Mouse (Mus musculus) hindbrain, embryonic 14.5 days (tissue): ENCODE measurements around the gene Notch2. TPM values are rescaled to one million over a fixed set of nuclear protein-coding genes. Genes with fewer than 3 reads are reported as not detected.
A peak's percentile ranks its signal among the peaks of the same experiment; 100 is the strongest.

ENCODE experiments used
- ATAC-seq: fragments of 200-750 bp; cut with Nextera tagmentation; 2 replicates; pipeline ENCODE4 v1.8.0; 2017; ENCODE audit warnings: moderate number of reproducible peaks, mild to moderate bottlenecking, moderate TSS enrichment, moderate library complexity; ENCODE audit not compliant: low FRiP score
- DNase-seq: peaks from one replicate; pipeline ENCODE4 v3.0.0-alpha.2; 2015; ENCODE audit warnings: low spot score
- H3K27ac ChIP-seq: fragments of 300-500 bp; sonication (generic); 2 replicates; pipeline ENCODE4 v1.5.1; 2014; ENCODE audit warnings: mild to moderate bottlenecking, moderate library complexity
- H3K27me3 ChIP-seq: fragments of 300-500 bp; sonication (generic); 2 replicates; pipeline ENCODE4 v1.6.1; 2014; ENCODE audit warnings: mild to moderate bottlenecking, low read length, mixed read lengths; ENCODE audit not compliant: control insufficient read depth, insufficient read depth
- H3K36me3 ChIP-seq: fragments of 300-500 bp; sonication (generic); replicated peaks from 2 replicates; pipeline ENCODE4 v1.6.1; 2014; ENCODE audit not compliant: control insufficient read depth, insufficient read depth
- H3K4me1 ChIP-seq: fragments of 300-500 bp; sonication (generic); replicated peaks from 2 replicates; pipeline ENCODE4 v1.6.1; 2014; ENCODE audit warnings: antibody characterized with exemption, low read length, mixed read lengths; ENCODE audit not compliant: control insufficient read depth, insufficient read depth
- H3K4me2 ChIP-seq: fragments of 300-500 bp; sonication (generic); replicated peaks from 2 replicates; pipeline ENCODE4 v1.6.1; 2014; ENCODE audit warnings: mild to moderate bottlenecking, moderate library complexity
- H3K4me3 ChIP-seq: fragments of 300-500 bp; sonication (generic); replicated peaks from 2 replicates; pipeline ENCODE4 v1.5.1; 2014; ENCODE audit warnings: mild to moderate bottlenecking, low read length
- H3K9ac ChIP-seq: fragments of 300-500 bp; sonication (generic); 2 replicates; pipeline ENCODE4 v1.6.1; 2014
- H3K9me3 ChIP-seq: fragments of 300-500 bp; sonication (generic); 2 replicates; pipeline ENCODE4 v1.6.1; 2016; ENCODE audit warnings: low read length; ENCODE audit not compliant: control insufficient read depth
- WGBS: fragments of 180-500 bp; shearing (Covaris S2); extraction: QIAGEN DNeasy Blood & Tissue Kit; methylation state at CpG from one replicate; pipeline ENCODE4 v1.1.7; 2014; 5-methylcytosine and 5-hydroxymethylcytosine counted together
- polyA plus RNA-seq: library from polyadenylated mRNA; unstranded; fragments of >200 nt; fragmentation: Nextera tagmentation; extraction: Ambion mirVana; gene quantifications from 2 replicates; pipeline ENCODE4 v1.2.1, GENCODE M21; 2014

Gene Notch2
- polyA plus RNA-seq, 1 experiment from 2014 or later, result 15.2 TPM

DNA sequence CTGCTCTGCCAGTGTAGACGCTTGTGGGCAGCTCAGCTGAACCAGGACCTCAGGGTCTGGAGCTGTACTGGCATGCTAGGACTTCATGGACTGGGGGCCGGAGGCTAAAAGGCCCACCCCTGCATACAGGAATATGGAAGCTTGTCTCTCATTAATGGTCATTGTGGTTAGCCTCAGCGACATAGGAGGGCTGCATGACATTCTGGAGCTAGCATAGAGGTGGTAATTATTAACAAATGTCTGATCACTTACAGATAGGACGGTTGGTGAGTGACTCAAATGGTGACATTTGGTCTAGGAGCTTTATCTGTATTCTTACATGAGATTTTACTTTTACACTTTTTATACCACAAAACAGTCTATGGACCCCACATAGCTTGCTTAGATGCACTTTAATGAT lies 92.8 kb downstream of the Notch2 start:
- Histone ChIP-seq H3K27ac (peak overlapping the region; percentile 62), H3K36me3 (peaks cover 18% of the 10 kb centered on the region), H3K27me3 (no peaks in the 10 kb centered on the region), H3K9ac (peak overlapping the region; percentile 16; the same call in 1 of the 2 replicates), H3K9me3 (no peaks in the 10 kb centered on the region; the same call in 1 of the 2 replicates), H3K4me2 (no peak overlapping the region), H3K4me1 (peaks cover 22% of the 10 kb centered on the region), H3K4me3 (no peak overlapping the region)
- DNase-seq (no peak), ATAC-seq (no peak)
- WGBS, result 66% methylated on average over 4 of the region's 4 CpGs

DNA sequence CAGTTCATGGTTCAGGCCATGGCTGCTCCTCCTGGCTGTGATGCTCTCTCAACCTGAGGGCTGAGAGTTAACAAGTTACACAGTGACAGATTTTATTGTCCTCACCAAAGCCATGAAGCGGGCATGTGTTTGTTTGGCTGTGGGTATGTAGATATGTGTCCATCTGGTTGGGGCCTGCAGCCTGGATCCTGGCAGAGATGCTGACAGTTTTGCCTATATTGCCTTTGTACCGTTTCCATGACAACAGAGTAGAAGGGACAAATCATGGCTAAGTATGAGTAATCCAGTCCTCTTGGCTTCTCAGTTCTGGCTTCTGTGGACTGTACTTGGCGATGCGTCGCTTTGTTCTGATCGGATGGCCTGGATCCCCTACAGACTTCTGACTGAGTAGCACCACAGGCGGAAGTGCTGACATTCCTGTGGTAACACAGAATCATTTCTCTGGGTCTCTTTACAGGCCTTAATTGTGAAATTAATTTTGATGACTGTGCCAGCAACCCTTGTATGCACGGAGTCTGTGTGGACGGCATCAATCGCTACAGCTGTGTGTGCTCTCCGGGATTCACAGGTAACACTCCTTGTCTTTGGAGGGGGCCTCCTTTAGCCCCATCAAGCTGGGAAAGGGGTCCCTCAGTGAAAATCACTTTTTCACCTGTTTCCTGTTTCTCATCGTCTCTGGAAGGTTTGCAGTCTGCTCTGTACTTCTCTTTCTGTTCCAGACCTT lies 93.4 kb downstream of the Notch2 start:
- WGBS, result 53% methylated on average over 12 of the region's 12 CpGs
- ATAC-seq (peak; percentile 84), DNase-seq (peak; percentile 73)
- Histone ChIP-seq H3K27ac (peak overlapping the region; percentile 62), H3K4me2 (no peak overlapping the region), H3K36me3 (peaks cover 18% of the 10 kb centered on the region), H3K4me1 (peaks cover 22% of the 10 kb centered on the region), H3K4me3 (no peak overlapping the region), H3K27me3 (no peaks in the 10 kb centered on the region), H3K9me3 (no peaks in the 10 kb centered on the region; the same call in 1 of the 2 replicates), H3K9ac (peak overlapping the region; percentile 16; the same call in 1 of the 2 replicates)

DNA sequence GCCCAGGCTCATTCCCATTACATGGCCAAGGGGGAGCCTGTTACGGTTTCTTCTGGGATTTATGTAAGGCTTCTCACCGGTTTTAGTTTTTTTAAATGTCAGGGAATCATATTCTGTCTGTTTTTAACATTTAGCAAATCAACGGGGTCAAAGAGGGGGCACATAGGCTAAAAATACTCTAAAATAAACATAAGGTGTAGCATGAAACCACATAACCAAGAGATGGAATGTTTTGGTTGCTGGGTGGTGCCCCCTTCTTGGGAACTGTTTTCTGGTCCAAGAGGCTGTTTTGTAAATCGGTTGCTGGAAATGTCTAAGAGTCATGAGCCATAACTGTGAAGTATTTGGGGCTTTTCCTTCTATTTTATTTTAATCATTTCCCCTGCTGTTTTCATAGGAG lies 95.1 kb downstream of the Notch2 start:
- no peak overlapping the region for H3K27ac ChIP-seq
- no peak overlapping the region for H3K4me3 ChIP-seq
- H3K36me3 ChIP-seq, result peaks cover 2% of the 10 kb centered on the region; the same call in 1 of the 2 replicates
- H3K4me2 ChIP-seq, result no peak overlapping the region
- H3K9ac ChIP-seq, result no peak overlapping the region
- H3K4me1 ChIP-seq, result peaks cover 22% of the 10 kb centered on the region
- 93% methylated on average over 4 of the region's 4 CpGs for WGBS
- H3K27me3 ChIP-seq, result no peaks in the 10 kb centered on the region
- ATAC-seq (no peak), DNase-seq (no peak)
- no peaks in the 10 kb centered on the region for H3K9me3 ChIP-seq

DNA sequence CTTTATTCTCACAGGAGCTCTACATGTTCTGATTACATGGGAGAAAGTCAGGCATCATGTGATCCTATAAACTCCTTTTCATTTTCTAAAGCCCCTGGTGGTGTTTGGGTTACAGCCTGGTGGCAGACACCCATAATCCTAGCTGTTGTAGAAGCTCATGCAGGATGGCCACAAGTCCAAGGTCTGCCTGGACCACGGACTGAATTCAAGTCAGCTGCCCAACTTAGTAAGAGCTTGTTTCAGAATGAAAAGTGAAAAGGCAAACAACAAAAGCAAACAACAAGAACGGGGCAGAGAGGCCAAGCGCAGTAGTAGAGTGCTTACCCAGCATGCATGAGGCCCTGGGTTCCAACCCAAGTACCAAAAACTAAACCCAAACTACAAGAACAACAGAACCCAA lies 95.5 kb downstream of the Notch2 start:
- no peaks in the 10 kb centered on the region for H3K9me3 ChIP-seq
- H3K4me1 ChIP-seq, result peaks cover 22% of the 10 kb centered on the region
- no peak overlapping the region for H3K27ac ChIP-seq
- no peak overlapping the region for H3K4me3 ChIP-seq
- no peak overlapping the region for H3K9ac ChIP-seq
- no peak overlapping the region for H3K4me2 ChIP-seq
- no peaks in the 10 kb centered on the region for H3K27me3 ChIP-seq
- 90% methylated on average over 3 of the region's 3 CpGs for WGBS
- DNase-seq, result no peak
- peaks cover 5% of the 10 kb centered on the region; the same call in 1 of the 2 replicates for H3K36me3 ChIP-seq
- no peak for ATAC-seq

DNA sequence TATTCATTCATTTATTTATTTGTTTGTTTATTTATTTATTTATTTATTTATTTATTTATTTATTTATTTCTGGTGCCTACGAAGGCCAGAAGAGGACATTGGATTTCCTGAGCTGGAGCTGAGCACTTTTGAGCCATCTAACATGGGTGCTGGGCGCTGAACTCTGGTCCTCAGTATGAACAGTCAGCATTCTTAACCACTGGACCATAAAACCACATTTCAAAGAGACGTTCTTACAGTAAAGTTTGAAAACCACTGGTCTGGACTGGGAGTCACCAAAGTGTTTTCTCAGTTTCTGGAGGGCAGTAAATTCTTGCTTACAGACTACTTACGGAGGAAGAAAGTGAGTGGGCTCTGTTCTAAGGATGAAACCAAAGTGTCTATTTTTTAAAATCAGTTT lies 97.3 kb downstream of the Notch2 start:
- DNase-seq (no peak), ATAC-seq (no peak)
- 88% methylated on average over 4 of the region's 4 CpGs for WGBS
- no peak overlapping the region for H3K4me2 ChIP-seq
- no peak overlapping the region for H3K4me3 ChIP-seq
- H3K36me3 ChIP-seq, result peaks cover 5% of the 10 kb centered on the region; the same call in 1 of the 2 replicates
- peaks cover 20% of the 10 kb centered on the region for H3K4me1 ChIP-seq
- H3K9me3 ChIP-seq, result no peaks in the 10 kb centered on the region
- no peak overlapping the region for H3K27ac ChIP-seq
- no peaks in the 10 kb centered on the region for H3K27me3 ChIP-seq
- no peak overlapping the region for H3K9ac ChIP-seq

DNA sequence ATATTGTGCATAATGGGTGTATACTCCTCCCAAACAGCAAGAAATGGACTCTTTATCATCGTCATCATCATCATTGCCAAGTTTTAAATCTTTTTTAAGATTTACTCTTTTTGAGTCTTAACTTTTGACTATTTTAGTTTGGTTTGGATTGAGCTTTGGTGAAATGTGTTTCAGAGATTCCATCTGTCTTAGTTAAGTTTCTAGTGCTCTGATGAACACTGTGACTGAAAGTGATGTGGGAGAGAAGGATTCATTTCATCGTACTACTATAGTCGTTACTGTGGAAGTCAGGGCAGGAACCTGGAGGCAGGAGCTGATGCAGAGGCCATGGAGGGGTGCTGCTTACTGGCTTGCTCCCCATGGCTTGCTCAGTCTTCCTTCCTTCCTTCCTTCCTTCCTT lies 104.9 kb downstream of the Notch2 start:
- Histone ChIP-seq H3K36me3 (peaks cover 37% of the 10 kb centered on the region), H3K27ac (no peak overlapping the region), H3K4me2 (no peak overlapping the region), H3K9me3 (no peaks in the 10 kb centered on the region), H3K9ac (no peak overlapping the region), H3K4me1 (no peaks in the 10 kb centered on the region), H3K4me3 (no peak overlapping the region), H3K27me3 (no peaks in the 10 kb centered on the region)
- DNase-seq, result no peak
- WGBS, result 97% methylated on average over 3 of the region's 3 CpGs
- ATAC-seq, result no peak

DNA sequence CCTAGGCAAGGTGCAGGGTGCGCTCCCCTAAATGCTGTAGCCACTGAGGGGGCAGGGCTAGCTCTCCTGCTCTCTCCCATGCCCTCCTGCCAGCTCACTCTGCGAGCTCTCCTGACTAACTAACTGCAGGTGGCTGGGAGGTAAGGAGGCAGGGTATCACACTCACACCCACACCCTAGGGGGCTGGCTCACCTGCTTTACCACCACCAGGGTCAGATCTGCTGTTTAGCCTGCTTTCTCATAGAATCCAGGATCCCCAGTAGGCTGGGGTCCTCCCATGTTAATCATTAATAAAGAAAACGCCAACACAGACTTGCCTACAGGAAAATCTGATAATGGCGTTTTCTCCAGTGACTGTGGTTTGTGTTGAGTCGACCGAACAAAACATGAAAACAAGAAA lies 106.0 kb downstream of the Notch2 start:
- Histone ChIP-seq H3K4me3 (no peak overlapping the region), H3K27ac (no peak overlapping the region), H3K27me3 (no peaks in the 10 kb centered on the region), H3K36me3 (peaks cover 37% of the 10 kb centered on the region), H3K9me3 (no peaks in the 10 kb centered on the region), H3K4me1 (no peaks in the 10 kb centered on the region), H3K4me2 (no peak overlapping the region), H3K9ac (no peak overlapping the region)
- 63% methylated on average over 6 of the region's 6 CpGs for WGBS
- ATAC-seq (no peak), DNase-seq (no peak)

DNA sequence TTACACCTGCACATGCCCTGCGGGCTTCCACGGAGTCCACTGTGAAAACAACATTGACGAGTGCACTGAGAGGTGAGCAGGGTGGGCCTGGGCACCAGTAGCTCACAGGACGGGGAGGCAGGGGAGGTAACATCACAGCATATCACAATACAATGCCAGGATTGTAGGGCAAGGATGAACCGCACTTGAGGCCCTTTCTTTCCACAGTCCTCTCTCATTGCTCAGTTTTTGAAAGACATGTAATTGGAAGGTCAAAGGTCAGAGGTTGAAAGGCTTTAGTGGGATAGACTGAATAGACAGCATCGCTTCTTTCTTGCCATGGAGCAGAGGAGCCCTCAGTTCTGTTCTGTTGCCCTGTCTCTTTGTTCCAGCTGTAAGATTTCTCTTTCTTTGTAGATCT lies 107.6 kb downstream of the Notch2 start:
- H3K36me3 ChIP-seq, result peaks cover 37% of the 10 kb centered on the region
- no peak overlapping the region for H3K9ac ChIP-seq
- ATAC-seq, result no peak; the same call in 1 of the 2 replicates
- 26% methylated on average over 6 of the region's 6 CpGs for whole genome bisulfite sequencing
- H3K4me2 ChIP-seq, result no peak overlapping the region
- H3K9me3 ChIP-seq, result no peaks in the 10 kb centered on the region
- no peaks in the 10 kb centered on the region for H3K27me3 ChIP-seq
- H3K27ac ChIP-seq, result no peak overlapping the region
- H3K4me1 ChIP-seq, result no peaks in the 10 kb centered on the region
- DNase-seq, result no peak
- H3K4me3 ChIP-seq, result no peak overlapping the region

DNA sequence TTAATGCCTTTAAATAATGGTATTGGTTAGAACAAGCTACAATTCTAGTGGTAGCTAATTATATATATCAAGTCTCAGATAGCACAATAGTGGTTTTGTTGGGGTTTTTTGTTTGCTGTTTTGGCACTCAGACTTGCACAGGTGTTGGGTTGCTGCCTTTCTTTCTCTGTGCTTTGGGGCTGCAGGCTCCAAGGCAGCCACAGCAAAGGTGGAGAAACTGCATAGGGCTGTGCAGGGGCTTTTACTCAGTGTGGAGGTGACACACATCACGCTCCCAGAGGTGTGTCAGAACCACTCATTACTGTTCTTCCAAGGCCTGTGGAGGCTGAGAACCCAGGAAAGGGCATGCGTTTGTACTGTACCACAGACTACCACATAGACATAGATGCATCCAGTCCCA lies 114.4 kb downstream of the Notch2 start:
- Histone ChIP-seq H3K36me3 (peaks cover 26% of the 10 kb centered on the region), H3K27ac (no peak overlapping the region), H3K27me3 (no peaks in the 10 kb centered on the region), H3K4me2 (no peak overlapping the region), H3K4me3 (no peak overlapping the region), H3K9me3 (no peaks in the 10 kb centered on the region), H3K9ac (no peak overlapping the region), H3K4me1 (no peaks in the 10 kb centered on the region)
- no peak for ATAC-seq
- 98% methylated on average over 2 of the region's 2 CpGs for WGBS
- DNase-seq, result no peak
